Mouse (Mus musculus) hindbrain, embryonic 13.5 days (tissue): ENCODE results near the gene Napepld. TPM values are rescaled to one million over a fixed set of nuclear protein-coding genes. Genes with fewer than 3 reads are reported as not detected.
"Not testable (repeated sequence)": the region's sequence is repeated elsewhere in the genome, so short reads cannot be mapped to it uniquely, and the experiment has no call there.

Experiments
- ATAC-seq: fragments of 200-750 bp; cut with Nextera tagmentation; 2 replicates; pipeline ENCODE4 v1.8.0; 2017; ENCODE audit warnings: moderate TSS enrichment; ENCODE audit not compliant: low FRiP score
- H3K27ac ChIP-seq: fragments of 300-500 bp; sonication (generic); 2 replicates; pipeline ENCODE4 v1.5.1; 2015; ENCODE audit warnings: inconsistent platforms, mild to moderate bottlenecking, moderate library complexity
- H3K27me3 ChIP-seq: fragments of 300-500 bp; sonication (generic); 2 replicates; pipeline ENCODE4 v1.6.1; 2015; ENCODE audit warnings: mild to moderate bottlenecking, inconsistent platforms
- H3K36me3 ChIP-seq: fragments of 300-500 bp; sonication (generic); 2 replicates; pipeline ENCODE4 v1.6.1; 2015; ENCODE audit warnings: mild to moderate bottlenecking, inconsistent platforms
- H3K4me1 ChIP-seq: fragments of 300-500 bp; sonication (generic); replicated peaks from 2 replicates; pipeline ENCODE4 v1.6.1; 2015; ENCODE audit warnings: inconsistent platforms
- H3K4me2 ChIP-seq: fragments of 300-500 bp; sonication (generic); 2 replicates; pipeline ENCODE4 v1.6.1; 2015; ENCODE audit warnings: inconsistent platforms, mild to moderate bottlenecking, moderate library complexity
- H3K4me3 ChIP-seq: fragments of 300-500 bp; sonication (generic); 2 replicates; pipeline ENCODE4 v1.5.1; 2015; ENCODE audit warnings: mild to moderate bottlenecking, inconsistent platforms
- H3K9ac ChIP-seq: fragments of 300-500 bp; sonication (generic); 2 replicates; pipeline ENCODE4 v1.6.1; 2015; ENCODE audit warnings: mild to moderate bottlenecking, inconsistent platforms
- H3K9me3 ChIP-seq: fragments of 300-500 bp; sonication (generic); 2 replicates; pipeline ENCODE4 v1.6.1; 2016; ENCODE audit warnings: inconsistent platforms
- WGBS: fragments of 180-500 bp; shearing (Covaris S2); methylation state at CpG from one replicate; pipeline ENCODE4 v1.1.7; 2015; 5-methylcytosine and 5-hydroxymethylcytosine counted together
- polyA plus RNA-seq: library from polyadenylated mRNA; unstranded; fragments of >200 nt; fragmentation: Nextera tagmentation; extraction: Ambion mirVana; gene quantifications from 2 replicates; pipeline ENCODE4 v1.2.1, GENCODE M21; 2015

The Napepld gene
- polyA plus RNA-seq, 1 experiment from 2014 or later = 2.1 TPM

- Histone ChIP-seq H3K27ac (no peak overlapping the region), H3K9ac (no peak overlapping the region), H3K4me1 (peaks cover 7% of the 10 kb centered on the region), H3K9me3 (no peaks in the 10 kb centered on the region), H3K27me3 (no peaks in the 10 kb centered on the region), H3K4me3 (no peak overlapping the region), H3K4me2 (no peak overlapping the region), H3K36me3 (no peaks in the 10 kb centered on the region)
- no peak for ATAC-seq
- WGBS = 89% methylated on average over 6 of the region's 6 CpGs
Measured at GRCm38 (mm10) chr5:21702873-21703475, 1.8 kb upstream of the Napepld start.

GRCm38 (mm10) chr5:21702009-21702364 lies 791 bp upstream of the Napepld start:
- no peaks in the 10 kb centered on the region for H3K36me3 ChIP-seq
- no peaks in the 10 kb centered on the region for H3K9me3 ChIP-seq
- peak overlapping the region; percentile 80 for H3K9ac ChIP-seq
- WGBS = 54% methylated on average over 2 of the region's 2 CpGs
- H3K27ac ChIP-seq = peak overlapping the region; percentile 98
- H3K4me3 ChIP-seq = peak overlapping the region; percentile 67
- H3K4me2 ChIP-seq = peak overlapping the region; percentile 64
- no peaks in the 10 kb centered on the region for H3K27me3 ChIP-seq
- H3K4me1 ChIP-seq = peaks cover 7% of the 10 kb centered on the region
- ATAC-seq = no peak

DNA sequence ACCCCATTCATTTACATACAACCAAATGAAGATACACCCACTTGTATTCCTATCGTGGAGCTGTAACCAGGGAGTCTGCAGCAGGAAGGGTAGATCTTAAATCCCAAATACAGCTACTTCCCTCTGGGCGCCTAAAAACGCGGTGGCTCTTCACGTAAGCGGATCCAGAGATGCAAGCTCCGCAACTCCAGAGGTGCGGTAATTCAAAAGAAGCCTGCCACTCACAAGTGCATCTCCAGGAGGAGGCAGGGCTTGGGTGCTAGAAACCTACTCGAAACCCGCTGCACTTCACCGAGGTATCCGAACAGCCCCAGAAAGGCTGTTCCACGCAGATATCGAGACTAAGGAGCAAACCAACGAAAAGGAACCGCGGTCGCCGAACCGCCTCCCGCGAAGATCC lies 262 bp downstream of the Napepld start:
- no peaks in the 10 kb centered on the region for H3K9me3 ChIP-seq
- peak overlapping the region; percentile 98 for H3K27ac ChIP-seq
- H3K9ac ChIP-seq = peak overlapping the region; percentile 80
- H3K36me3 ChIP-seq = no peaks in the 10 kb centered on the region
- peak overlapping the region; percentile 64 for H3K4me2 ChIP-seq
- WGBS = under 1% methylated on average over 22 of the region's 22 CpGs
- ATAC-seq = peak; percentile 81
- H3K4me1 ChIP-seq = peaks cover 7% of the 10 kb centered on the region
- H3K4me3 ChIP-seq = peak overlapping the region; percentile 67
- H3K27me3 ChIP-seq = no peaks in the 10 kb centered on the region

DNA sequence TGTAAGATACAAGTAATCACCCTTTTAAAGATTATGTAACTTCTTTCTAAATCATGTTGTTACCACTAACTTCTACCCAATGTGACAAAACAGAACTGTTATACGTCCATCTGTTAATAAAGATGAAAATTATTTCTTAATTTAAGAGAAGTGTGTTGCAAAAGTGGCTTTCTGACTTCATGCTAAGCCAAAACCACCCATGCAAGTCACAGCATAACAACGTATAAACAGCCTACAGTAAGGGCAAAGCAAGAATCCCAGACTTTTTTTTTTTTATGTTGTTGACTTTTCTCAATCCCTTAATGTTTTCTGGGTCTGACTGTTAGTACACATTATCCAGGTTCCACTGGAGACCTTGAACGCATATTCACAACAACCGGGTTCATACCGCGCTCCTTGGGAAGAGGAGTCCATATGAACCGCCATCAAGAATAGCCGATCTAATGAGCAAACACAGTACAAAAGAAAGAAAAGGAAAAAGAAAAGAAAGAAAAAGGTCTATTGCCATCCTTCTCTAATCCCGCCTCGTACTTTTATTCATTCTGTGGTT lies 849 bp downstream of the Napepld start:
- peak overlapping the region; percentile 64 for H3K4me2 ChIP-seq
- peaks cover 7% of the 10 kb centered on the region for H3K4me1 ChIP-seq
- no peaks in the 10 kb centered on the region for H3K27me3 ChIP-seq
- WGBS = 14% methylated on average over 10 of the region's 10 CpGs
- no peak for ATAC-seq
- peak overlapping the region; percentile 67 for H3K4me3 ChIP-seq
- H3K27ac ChIP-seq = no peak overlapping the region
- no peaks in the 10 kb centered on the region for H3K9me3 ChIP-seq
- peak overlapping the region; percentile 80 for H3K9ac ChIP-seq
- H3K36me3 ChIP-seq = no peaks in the 10 kb centered on the region

DNA sequence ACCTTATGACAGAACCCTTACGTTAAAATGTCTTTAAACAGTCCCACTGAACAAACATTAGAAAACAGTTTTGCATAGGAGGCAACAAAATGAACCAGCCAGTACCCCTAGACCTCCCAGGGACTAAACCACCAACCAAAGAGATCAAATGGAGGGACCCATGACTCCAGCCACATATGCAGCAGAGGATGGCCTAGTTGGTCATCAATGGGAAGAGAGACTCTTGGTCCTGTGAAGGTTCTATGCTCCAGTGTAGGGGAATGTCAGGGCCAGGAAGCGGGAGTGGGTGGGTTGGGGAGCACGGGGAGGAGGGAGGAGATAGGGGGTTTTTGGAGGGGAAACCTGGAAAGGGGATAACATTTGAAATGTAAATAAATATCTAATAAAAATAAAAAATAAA lies 1.6 kb downstream of the Napepld start:
- not testable (repeated sequence) for H3K27ac ChIP-seq, H3K9ac ChIP-seq, H3K4me3 ChIP-seq, H3K4me1 ChIP-seq, H3K36me3 ChIP-seq, ATAC-seq, H3K27me3 ChIP-seq, H3K9me3 ChIP-seq
- 91% methylated on average over 3 of the region's 3 CpGs for WGBS
- H3K4me2 ChIP-seq = peak overlapping the region; percentile 11; the same call in 1 of the 2 replicates

DNA sequence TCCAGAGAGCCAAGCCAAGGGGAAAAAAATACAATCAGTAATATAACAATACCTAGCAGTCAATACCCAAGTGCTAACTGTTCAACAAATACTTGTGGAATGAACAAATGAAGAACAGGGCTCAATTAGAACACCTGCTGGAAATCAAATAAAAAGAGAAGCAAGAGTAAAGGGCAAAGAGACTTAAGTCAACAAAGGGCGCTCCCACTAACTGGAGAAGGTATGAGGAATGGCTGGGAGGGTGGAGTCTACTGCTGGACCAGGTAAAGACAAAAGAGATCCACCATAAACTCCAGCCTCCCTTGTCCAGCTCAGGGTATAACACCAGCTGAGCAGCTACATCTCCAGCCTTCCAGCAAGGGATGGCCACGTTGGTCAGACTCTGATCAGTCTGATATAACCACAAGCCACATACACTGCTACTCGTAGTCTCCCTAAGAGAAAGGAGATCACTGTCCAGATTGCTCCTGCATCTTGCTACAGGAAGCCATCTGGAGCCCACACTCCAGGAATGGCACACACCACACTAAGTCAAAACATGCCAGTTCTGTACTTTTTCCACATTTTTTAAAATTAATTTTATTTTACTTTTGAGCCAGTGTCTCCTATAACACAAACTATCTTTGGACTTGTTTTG lies 6.2 kb downstream of the Napepld start:
- H3K9ac ChIP-seq = no peak overlapping the region
- no peak overlapping the region for H3K4me3 ChIP-seq
- H3K36me3 ChIP-seq = no peaks in the 10 kb centered on the region
- ATAC-seq = no peak; the same call in 1 of the 2 replicates
- peaks cover 3% of the 10 kb centered on the region; the same call in 1 of the 2 replicates for H3K4me1 ChIP-seq
- no peak overlapping the region for H3K4me2 ChIP-seq
- H3K9me3 ChIP-seq = no peaks in the 10 kb centered on the region
- H3K27ac ChIP-seq = no peak overlapping the region
- 93% methylated on average over 3 of the region's 3 CpGs for WGBS
- no peaks in the 10 kb centered on the region for H3K27me3 ChIP-seq

GRCm38 (mm10) chr5:21693372-21693870 lies 7.8 kb downstream of the Napepld start:
- H3K9ac ChIP-seq = no peak overlapping the region
- peaks cover 7% of the 10 kb centered on the region; the same call in 1 of the 2 replicates for H3K36me3 ChIP-seq
- WGBS = 82% methylated on average over 3 of the region's 3 CpGs
- ATAC-seq = no peak
- H3K4me1 ChIP-seq = no peaks in the 10 kb centered on the region
- no peak overlapping the region for H3K27ac ChIP-seq
- no peaks in the 10 kb centered on the region for H3K9me3 ChIP-seq
- H3K4me3 ChIP-seq = no peak overlapping the region
- H3K27me3 ChIP-seq = no peaks in the 10 kb centered on the region
- no peak overlapping the region for H3K4me2 ChIP-seq

DNA sequence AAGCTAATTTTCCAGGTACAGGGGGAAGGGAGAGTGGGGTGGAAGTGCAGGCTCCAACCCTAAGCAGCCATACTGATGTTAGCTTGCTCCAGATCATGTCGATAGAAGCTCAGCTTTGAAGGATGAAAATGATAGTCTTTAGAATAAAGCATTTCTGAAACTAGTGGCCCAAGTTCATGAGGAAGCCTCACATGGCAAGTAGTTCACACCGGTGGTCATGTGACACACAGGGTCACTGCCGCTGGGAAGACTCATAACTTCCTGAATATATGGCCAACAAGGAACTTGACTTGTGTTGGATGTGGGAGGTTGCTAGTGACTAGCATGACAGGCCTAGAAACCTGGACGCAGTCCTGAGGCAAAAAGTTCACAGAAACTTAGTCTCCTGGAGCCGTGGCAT lies 9.0 kb downstream of the Napepld start:
- Histone ChIP-seq H3K27me3 (no peaks in the 10 kb centered on the region), H3K4me1 (no peaks in the 10 kb centered on the region), H3K4me2 (no peak overlapping the region), H3K9ac (no peak overlapping the region), H3K4me3 (no peak overlapping the region), H3K36me3 (peaks cover 7% of the 10 kb centered on the region; the same call in 1 of the 2 replicates), H3K9me3 (no peaks in the 10 kb centered on the region), H3K27ac (no peak overlapping the region)
- ATAC-seq = no peak
- WGBS = 93% methylated on average over 5 of the region's 5 CpGs

GRCm38 (mm10) chr5:21687042-21687441 lies 14.2 kb downstream of the Napepld start:
- Histone ChIP-seq H3K36me3 (peaks cover 13% of the 10 kb centered on the region), H3K27ac (no peak overlapping the region), H3K4me3 (no peak overlapping the region), H3K9ac (no peak overlapping the region), H3K9me3 (no peaks in the 10 kb centered on the region), H3K27me3 (no peaks in the 10 kb centered on the region), H3K4me1 (no peaks in the 10 kb centered on the region), H3K4me2 (no peak overlapping the region)
- ATAC-seq = no peak
- 57% methylated on average over 4 of the region's 4 CpGs for WGBS

- Histone ChIP-seq H3K27me3 (no peaks in the 10 kb centered on the region), H3K4me3 (no peak overlapping the region), H3K4me1 (no peaks in the 10 kb centered on the region), H3K9ac (no peak overlapping the region), H3K27ac (no peak overlapping the region), H3K36me3 (peaks cover 13% of the 10 kb centered on the region), H3K9me3 (no peaks in the 10 kb centered on the region), H3K4me2 (no peak overlapping the region)
- 75% methylated on average over 10 of the region's 10 CpGs for WGBS
- no peak for ATAC-seq
Measured at GRCm38 (mm10) chr5:21685001-21685400, 16.2 kb downstream of the Napepld start.

- Histone ChIP-seq H3K4me3 (no peak overlapping the region), H3K4me2 (no peak overlapping the region), H3K4me1 (no peaks in the 10 kb centered on the region), H3K36me3 (peaks cover 7% of the 10 kb centered on the region), H3K27me3 (no peaks in the 10 kb centered on the region), H3K9ac (no peak overlapping the region), H3K27ac (no peak overlapping the region), H3K9me3 (no peaks in the 10 kb centered on the region)
- WGBS = 94% methylated on average over 9 of the region's 9 CpGs
- ATAC-seq = no peak
Measured at GRCm38 (mm10) chr5:21683811-21684210, 17.4 kb downstream of the Napepld start.

DNA sequence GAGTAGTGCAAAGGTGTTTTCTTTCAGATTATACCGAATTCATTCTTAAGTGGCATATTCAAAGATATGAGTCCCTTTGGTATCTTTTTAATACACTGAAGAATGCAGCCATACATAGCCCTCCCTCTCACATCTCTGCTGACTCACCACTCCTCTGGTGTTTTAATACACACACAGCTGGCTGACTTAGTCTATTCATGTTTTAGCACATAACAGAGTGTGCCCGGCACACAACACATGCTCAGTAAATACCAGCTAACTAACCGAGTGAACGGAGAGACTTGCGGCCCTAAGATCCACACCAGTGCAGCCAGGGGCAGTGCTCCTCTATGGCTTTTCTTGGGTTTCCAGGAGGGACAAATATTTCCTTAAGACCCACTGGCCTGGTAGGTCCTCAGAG lies 20.3 kb downstream of the Napepld start:
- Histone ChIP-seq H3K4me2 (no peak overlapping the region), H3K9me3 (no peaks in the 10 kb centered on the region), H3K36me3 (peaks cover 12% of the 10 kb centered on the region; the same call in 1 of the 2 replicates), H3K27ac (no peak overlapping the region), H3K4me1 (no peaks in the 10 kb centered on the region), H3K9ac (no peak overlapping the region), H3K4me3 (no peak overlapping the region), H3K27me3 (no peaks in the 10 kb centered on the region)
- WGBS = 91% methylated on average over 5 of the region's 5 CpGs
- ATAC-seq = no peak
